Mouse (Mus musculus) stomach, postnatal 0 days (tissue): ENCODE measurements around the gene Gabarapl1.

ENCODE experiments used
- CTCF ChIP-seq: IDR thresholded peaks from 2 replicates; pipeline ENCODE4 v1.5.1; 2016; ENCODE audit warnings: antibody characterized with exemption, low read depth, mild to moderate bottlenecking, moderate library complexity
- EP300 ChIP-seq: optimal IDR thresholded peaks from 2 replicates; pipeline ENCODE3; 2016; ENCODE audit warnings: antibody characterized with exemption

GRCm38 (mm10) chr6:129543709-129544606 is 11.0 kb downstream of the Gabarapl1 start:
- TF ChIP-seq EP300 (no peak), CTCF (peak; percentile 95)
